In the genomic region with DNA sequence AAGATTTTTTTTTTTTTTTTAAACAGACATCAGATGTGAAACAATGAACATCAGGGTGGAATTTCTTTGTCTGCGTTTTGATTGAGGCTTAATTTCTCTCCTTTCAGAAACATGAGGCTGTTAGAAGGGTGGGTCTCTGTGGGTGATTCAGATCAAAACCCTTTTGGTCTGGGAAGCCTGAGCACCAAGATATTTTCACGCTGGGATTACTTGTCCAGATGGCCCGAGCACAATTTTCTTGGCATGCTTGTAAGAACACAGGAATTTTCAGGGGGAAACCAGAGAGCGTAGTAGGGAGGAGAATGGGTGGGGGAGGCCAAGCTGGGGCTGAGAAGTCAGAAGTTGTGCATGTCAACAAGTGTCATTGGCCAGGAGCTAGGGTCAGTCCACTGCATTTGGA, we compare ENCODE assay signal across 13 mouse cellular contexts.
DNase-seq lines count a peak whose midpoint lies in the region; ATAC-seq and TF ChIP-seq lines count a peak whose summit lies in the region.
"Had no signal": no experiment of that assay in that cellular context is flagged by ENCODE, and none has a peak within 500 bp of the region (broad histone marks: within the 10 kb centered on the region; RNA-seq: fewer than 3 reads in every experiment).

No protein-coding gene starts in this region.

- no peak for TF ChIP-seq POLR2A in brain, embryonic 14.5 days (IDR thresholded peaks at IDR 0.05; ENCODE audit: borderline replicate concordance, extremely low read depth, insufficient read depth, insufficient read length, poor library complexity, severe bottlenecking)

- TF ChIP-seq CTCF in kidney, postnatal 0 days (IDR thresholded peaks at IDR 0.05; ENCODE audit: low read depth), result no peak
- TF ChIP-seq CTCF in brain, embryonic 14.5 days (IDR thresholded peaks at IDR 0.05; ENCODE audit: borderline replicate concordance, extremely low read depth, insufficient read depth, insufficient read length), result no peak

- peak; percentile 82 for DNase-seq in kidney, postnatal 0 days (ENCODE audit: low spot score)
- no peak for DNase-seq in kidney, adult 9 months
- peak; percentile 43 for DNase-seq in brain, embryonic 14.5 days (ENCODE audit: low read depth)
- peak; percentile 49 for DNase-seq in gastrocnemius, postnatal 25 days
- DNase-seq in spleen, postnatal 4 days (ENCODE audit: low spot score in 2 of 2), result no peak
- DNase-seq in ovary, postnatal 10 days (ENCODE audit: low spot score), result no peak
- DNase-seq: cerebellum, postnatal 25 days; layer of hippocampus, adult 9-11 months; right cerebral cortex, postnatal 25 days; thymus, postnatal 36 days had no signal

- H3K36me3 ChIP-seq in kidney, postnatal 0 days (ENCODE audit: insufficient read depth, low read length), result no peaks in the 10 kb centered on the region
- H3K36me3 ChIP-seq: kidney, embryonic 15.5 days had no signal

- no peak overlapping the region for H3K4me2 ChIP-seq in kidney, postnatal 0 days (ENCODE audit: low read length)
- H3K4me2 ChIP-seq: kidney, embryonic 15.5 days had no signal

- no peak overlapping the region for H3K4me3 ChIP-seq in kidney, postnatal 0 days (replicated peaks; ENCODE audit: low read depth, low read length)
- H3K4me3 ChIP-seq: heart, adult 2 months; kidney, embryonic 15.5 days had no signal

- no peak overlapping the region for H3K9ac ChIP-seq in kidney, postnatal 0 days (ENCODE audit: low read depth, low read length)
- H3K9ac ChIP-seq: kidney, embryonic 15.5 days had no signal

- H3K27me3 ChIP-seq in kidney, postnatal 0 days (ENCODE audit: insufficient read depth, low read length), result no peaks in the 10 kb centered on the region
- H3K27me3 ChIP-seq: kidney, embryonic 15.5 days had no signal

- H3K27ac ChIP-seq in kidney, postnatal 0 days, result no peak overlapping the region
- H3K27ac ChIP-seq: heart, adult 2 months; kidney, embryonic 15.5 days had no signal

- peaks cover 10% of the 10 kb centered on the region; the same call in 1 of the 2 replicates for H3K4me1 ChIP-seq in kidney, postnatal 0 days (replicated peaks; ENCODE audit: insufficient read depth, low read length)

- 22% methylated on average over 4 of the region's 4 CpGs for WGBS in kidney, postnatal 0 days

- H3K9me3 ChIP-seq in kidney, postnatal 0 days (replicated peaks; ENCODE audit: low read length), result no peaks in the 10 kb centered on the region
- H3K9me3 ChIP-seq: kidney, embryonic 15.5 days had no signal

- no peak; the same call in none of the 2 replicates for ATAC-seq in kidney, postnatal 0 days (replicated peaks; ENCODE audit: low FRiP score, low read depth)
- no peak for ATAC-seq in CD4-positive, CD25-positive, alpha-beta regulatory T cell, adult 4 months

Comparison
In these comparisons a context has a peak if more than half of its experiments do, and no peak if none do; other contexts are left out.
1. DNase-seq: peak in kidney, postnatal 0 days (single experiment), brain, embryonic 14.5 days (single experiment) and gastrocnemius, postnatal 25 days (single experiment); none in kidney, adult 9 months (single experiment), spleen, postnatal 4 days (0 of 2) and ovary, postnatal 10 days (single experiment).